Mouse (Mus musculus) embryo, embryonic 11 days (tissue): ENCODE results near the gene Ankrd11.
A peak's percentile ranks its signal among the peaks of the same experiment; 100 is the strongest.

Experiments
- DNase-seq: peaks from one replicate; pipeline ENCODE4 v3.0.0-alpha.2; 2015

Ankrd11 gene

GRCm38 (mm10) chr8:122836199-122836598 lies 205.9 kb downstream of the Ankrd11 start:
- no peak for DNase-seq

- DNase-seq, result peak; percentile 88
These were observed 207.1 kb downstream of the Ankrd11 start for GRCm38 (mm10) chr8:122834971-122835370.

GRCm38 (mm10) chr8:122834416-122834815 lies 207.7 kb downstream of the Ankrd11 start:
- no peak for DNase-seq
